Mouse (Mus musculus) lung, postnatal 0 days (tissue): ENCODE measurements around the gene Sec24b.

ENCODE experiments used
- CTCF ChIP-seq: IDR thresholded peaks from 2 replicates; pipeline ENCODE4 v1.5.1; 2016; ENCODE audit warnings: antibody characterized with exemption, mild to moderate bottlenecking
- EP300 ChIP-seq: IDR thresholded peaks from 2 replicates; pipeline ENCODE4 v1.6.1; 2016; ENCODE audit warnings: antibody characterized with exemption, mild to moderate bottlenecking, control low read depth

- TF ChIP-seq CTCF, result no peak
- no peak for TF ChIP-seq EP300
Measured at GRCm38 (mm10) chr3:129939058-129939457, 122.3 kb downstream of the Sec24b start.
